Mouse (Mus musculus): ENCODE results near the gene Sbk1. TPM values are rescaled to one million over a fixed set of nuclear protein-coding genes. Genes with fewer than 3 reads are reported as not detected.

Sbk1 gene
- polyA plus RNA-seq (2014; fragmentation: Nextera tagmentation; extraction: Ambion mirVana), result 391 and 401 TPM in 2 replicates

- DNase-seq (peak; percentile 97), ATAC-seq (ENCODE audit: low FRiP score, low TSS enrichment) (peak; percentile 90)
- Histone ChIP-seq H3K9me3 (ENCODE audit: control insufficient read depth, low read length) (no peaks in the 10 kb centered on the region), H3K27ac (replicated peaks; ENCODE audit: low read depth, low read length) (peak within 1 kb of the TSS; percentile 98), H3K9ac (replicated peaks; ENCODE audit: low read length) (peak within 1 kb of the TSS; percentile 100), H3K4me1 (ENCODE audit: control insufficient read depth, insufficient read depth, low read length) (peaks cover 29% of the 10 kb centered on the region), H3K4me3 (replicated peaks; ENCODE audit: low read depth, low read length) (peak within 1 kb of the TSS; percentile 100), H3K36me3 (ENCODE audit: control insufficient read depth, insufficient read depth, low read length) (peaks cover 28% of the 10 kb centered on the region), H3K4me2 (ENCODE audit: low read length) (peak within 1 kb of the TSS; percentile 87), H3K27me3 (ENCODE audit: control insufficient read depth, insufficient read depth, low read length) (no peaks in the 10 kb centered on the region)
- WGBS, result under 1% methylated on average over 85 of the region's 85 CpGs
These were observed at the start of gene Sbk1 for GRCm38 (mm10) chr7:126271712-126272683. Gene Sbk1 (plus strand): TSS chr7:126272619.

- WGBS, result 66% methylated on average over 3 of the region's 3 CpGs
- ATAC-seq (ENCODE audit: low FRiP score, low TSS enrichment), result no peak
These were observed 49.7 kb upstream of the Sbk1 start for GRCm38 (mm10) chr7:126222753-126223152.

GRCm38 (mm10) chr7:126226136-126226535 is 46.3 kb upstream of the Sbk1 start:
- no peaks in the 10 kb centered on the region for H3K36me3 ChIP-seq (ENCODE audit: control insufficient read depth, insufficient read depth, low read length)
- H3K4me1 ChIP-seq (ENCODE audit: control insufficient read depth, insufficient read depth, low read length), result no peaks in the 10 kb centered on the region
- H3K27me3 ChIP-seq (ENCODE audit: control insufficient read depth, insufficient read depth, low read length), result no peaks in the 10 kb centered on the region
- no peak overlapping the region for H3K4me3 ChIP-seq (replicated peaks; ENCODE audit: low read depth, low read length)
- ATAC-seq (ENCODE audit: low FRiP score, low TSS enrichment), result no peak
- H3K9ac ChIP-seq (replicated peaks; ENCODE audit: low read length), result no peak overlapping the region
- no peaks in the 10 kb centered on the region for H3K9me3 ChIP-seq (ENCODE audit: control insufficient read depth, low read length)
- H3K4me2 ChIP-seq (ENCODE audit: low read length), result no peak overlapping the region
- DNase-seq, result no peak
- WGBS, result 30% methylated on average over 5 of the region's 5 CpGs
- H3K27ac ChIP-seq (replicated peaks; ENCODE audit: low read depth, low read length), result no peak overlapping the region

More at GRCm38 (mm10) chr7:126222753-126223152, 49.7 kb upstream of the Sbk1 start:
- H3K9ac ChIP-seq (replicated peaks; ENCODE audit: low read length), result no peak overlapping the region
- no peak overlapping the region for H3K4me2 ChIP-seq (ENCODE audit: low read length)
- no peak overlapping the region for H3K4me3 ChIP-seq (replicated peaks; ENCODE audit: low read depth, low read length)
- no peaks in the 10 kb centered on the region for H3K27me3 ChIP-seq (ENCODE audit: control insufficient read depth, insufficient read depth, low read length)
- H3K9me3 ChIP-seq (ENCODE audit: control insufficient read depth, low read length), result no peaks in the 10 kb centered on the region
- no peak for DNase-seq
- no peaks in the 10 kb centered on the region for H3K36me3 ChIP-seq (ENCODE audit: control insufficient read depth, insufficient read depth, low read length)
- H3K4me1 ChIP-seq (ENCODE audit: control insufficient read depth, insufficient read depth, low read length), result no peaks in the 10 kb centered on the region
- H3K27ac ChIP-seq (replicated peaks; ENCODE audit: low read depth, low read length), result no peak overlapping the region

DNA sequence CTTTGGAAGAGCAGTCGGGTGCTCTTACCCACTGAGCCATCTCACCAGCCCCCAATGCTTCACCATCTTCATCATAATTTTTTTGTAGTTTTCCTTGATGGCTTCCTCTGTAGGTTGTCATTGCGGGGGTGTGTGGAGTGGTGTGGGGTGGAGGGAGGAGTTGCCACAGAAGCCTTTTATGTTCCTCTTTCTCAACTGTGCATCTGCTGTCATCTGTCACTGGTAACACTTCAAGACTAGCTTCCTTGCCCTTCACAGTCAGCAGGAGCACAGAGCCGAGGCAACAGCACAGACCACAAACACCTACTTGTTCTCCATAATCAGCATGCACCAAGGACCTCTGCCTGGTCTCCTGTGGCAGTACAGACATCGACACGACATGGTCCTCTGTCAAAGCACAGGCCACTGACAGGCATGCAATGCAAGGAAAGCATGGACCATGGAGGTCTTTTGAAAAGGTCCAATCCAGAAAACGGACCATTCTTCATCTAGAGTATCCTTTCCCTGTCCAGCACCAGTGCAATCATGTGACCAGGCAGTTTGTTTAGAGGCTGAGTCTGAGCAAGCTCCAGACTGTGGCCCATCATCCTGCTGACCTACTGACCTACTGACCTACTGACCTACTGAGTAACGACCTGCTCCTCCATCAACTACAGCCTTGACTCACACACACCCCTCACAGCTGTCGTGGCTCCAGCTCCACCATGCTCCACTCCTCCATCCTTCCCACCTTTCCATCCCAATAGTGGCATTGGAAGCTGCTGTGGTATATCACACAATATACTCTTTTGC is 41.9 kb upstream of the Sbk1 start:
- DNase-seq, result no peak
- WGBS, result 88% methylated on average over 8 of the region's 8 CpGs
- no peak for ATAC-seq (ENCODE audit: low FRiP score, low TSS enrichment)

GRCm38 (mm10) chr7:126232345-126233071 is 39.9 kb upstream of the Sbk1 start:
- no peak overlapping the region for H3K27ac ChIP-seq (replicated peaks; ENCODE audit: low read depth, low read length)
- no peak overlapping the region for H3K4me2 ChIP-seq (ENCODE audit: low read length)
- 87% methylated on average over 7 of the region's 8 CpGs for WGBS
- no peak overlapping the region for H3K4me3 ChIP-seq (replicated peaks; ENCODE audit: low read depth, low read length)
- no peaks in the 10 kb centered on the region for H3K9me3 ChIP-seq (ENCODE audit: control insufficient read depth, low read length)
- no peaks in the 10 kb centered on the region for H3K36me3 ChIP-seq (ENCODE audit: control insufficient read depth, insufficient read depth, low read length)
- ATAC-seq (ENCODE audit: low FRiP score, low TSS enrichment), result no peak
- no peak for DNase-seq
- H3K4me1 ChIP-seq (ENCODE audit: control insufficient read depth, insufficient read depth, low read length), result no peaks in the 10 kb centered on the region
- no peak overlapping the region for H3K9ac ChIP-seq (replicated peaks; ENCODE audit: low read length)
- H3K27me3 ChIP-seq (ENCODE audit: control insufficient read depth, insufficient read depth, low read length), result no peaks in the 10 kb centered on the region

More for the DNA sequence above, 41.9 kb upstream of the Sbk1 start:
- Histone ChIP-seq H3K27me3 (ENCODE audit: control insufficient read depth, insufficient read depth, low read length) (no peaks in the 10 kb centered on the region), H3K4me3 (replicated peaks; ENCODE audit: low read depth, low read length) (no peak overlapping the region), H3K9ac (replicated peaks; ENCODE audit: low read length) (no peak overlapping the region), H3K4me1 (ENCODE audit: control insufficient read depth, insufficient read depth, low read length) (no peaks in the 10 kb centered on the region), H3K36me3 (ENCODE audit: control insufficient read depth, insufficient read depth, low read length) (no peaks in the 10 kb centered on the region), H3K27ac (replicated peaks; ENCODE audit: low read depth, low read length) (no peak overlapping the region), H3K4me2 (ENCODE audit: low read length) (no peak overlapping the region), H3K9me3 (ENCODE audit: control insufficient read depth, low read length) (no peaks in the 10 kb centered on the region)

DNA sequence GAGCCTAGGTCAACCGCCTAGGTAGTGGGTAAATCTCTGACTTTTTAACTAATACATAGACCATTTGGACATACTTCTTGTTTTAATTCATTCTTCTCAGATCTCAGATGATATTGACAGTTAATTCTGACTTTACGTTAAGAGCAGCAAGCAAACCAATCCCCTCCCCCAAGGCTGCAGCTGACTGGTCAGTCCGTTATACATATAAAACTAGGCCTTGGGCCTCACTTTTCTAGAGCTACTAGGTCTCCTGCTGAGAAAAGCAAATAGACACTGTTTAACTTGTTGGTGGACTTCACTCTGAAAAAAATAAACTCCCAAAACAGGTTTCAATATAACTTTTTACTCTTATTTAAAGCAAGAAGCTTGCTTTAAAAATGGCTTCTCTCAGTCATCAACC is 37.8 kb upstream of the Sbk1 start:
- DNase-seq (no peak), ATAC-seq (ENCODE audit: low FRiP score, low TSS enrichment) (no peak)
- Histone ChIP-seq H3K36me3 (ENCODE audit: control insufficient read depth, insufficient read depth, low read length) (no peaks in the 10 kb centered on the region), H3K27ac (replicated peaks; ENCODE audit: low read depth, low read length) (no peak overlapping the region), H3K27me3 (ENCODE audit: control insufficient read depth, insufficient read depth, low read length) (no peaks in the 10 kb centered on the region), H3K4me3 (replicated peaks; ENCODE audit: low read depth, low read length) (no peak overlapping the region), H3K9me3 (ENCODE audit: control insufficient read depth, low read length) (no peaks in the 10 kb centered on the region), H3K9ac (replicated peaks; ENCODE audit: low read length) (no peak overlapping the region), H3K4me1 (ENCODE audit: control insufficient read depth, insufficient read depth, low read length) (no peaks in the 10 kb centered on the region), H3K4me2 (ENCODE audit: low read length) (no peak overlapping the region)
- WGBS, result 83% methylated on average over 3 of the region's 3 CpGs

- no peak overlapping the region for H3K4me2 ChIP-seq (ENCODE audit: low read length)
These were observed 36.2 kb upstream of the Sbk1 start for GRCm38 (mm10) chr7:126236083-126236793.

DNA sequence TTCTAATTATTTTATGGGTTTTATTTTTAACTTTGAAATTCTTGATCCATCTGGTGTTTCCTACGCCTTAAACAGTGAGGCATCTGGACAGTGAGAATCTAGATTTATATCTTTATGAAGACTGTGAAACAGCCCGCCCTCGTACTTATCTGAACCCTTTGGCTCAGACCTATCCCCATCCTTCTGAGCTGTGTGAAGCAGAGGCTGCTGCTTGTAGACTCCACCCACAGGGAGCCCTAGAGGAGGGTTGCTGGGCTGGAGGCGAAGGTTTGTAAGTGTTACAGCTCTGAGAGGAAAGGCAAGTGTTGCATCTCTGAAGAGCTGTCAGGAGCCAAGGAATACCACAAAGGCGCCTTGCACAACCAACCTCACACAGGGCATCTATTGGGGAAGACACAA is 35.6 kb upstream of the Sbk1 start:
- Histone ChIP-seq H3K4me3 (replicated peaks; ENCODE audit: low read depth, low read length) (no peak overlapping the region), H3K4me1 (ENCODE audit: control insufficient read depth, insufficient read depth, low read length) (no peaks in the 10 kb centered on the region), H3K36me3 (ENCODE audit: control insufficient read depth, insufficient read depth, low read length) (no peaks in the 10 kb centered on the region), H3K9me3 (ENCODE audit: control insufficient read depth, low read length) (no peaks in the 10 kb centered on the region), H3K27ac (replicated peaks; ENCODE audit: low read depth, low read length) (no peak overlapping the region), H3K9ac (replicated peaks; ENCODE audit: low read length) (no peak overlapping the region), H3K27me3 (ENCODE audit: control insufficient read depth, insufficient read depth, low read length) (no peaks in the 10 kb centered on the region), H3K4me2 (ENCODE audit: low read length) (no peak overlapping the region)
- ATAC-seq (ENCODE audit: low FRiP score, low TSS enrichment) (no peak), DNase-seq (no peak)
- 80% methylated on average over 5 of the region's 5 CpGs for WGBS

More at GRCm38 (mm10) chr7:126236083-126236793, 36.2 kb upstream of the Sbk1 start:
- no peaks in the 10 kb centered on the region for H3K9me3 ChIP-seq (ENCODE audit: control insufficient read depth, low read length)
- H3K36me3 ChIP-seq (ENCODE audit: control insufficient read depth, insufficient read depth, low read length), result no peaks in the 10 kb centered on the region
- no peaks in the 10 kb centered on the region for H3K27me3 ChIP-seq (ENCODE audit: control insufficient read depth, insufficient read depth, low read length)
- H3K4me1 ChIP-seq (ENCODE audit: control insufficient read depth, insufficient read depth, low read length), result no peaks in the 10 kb centered on the region
- H3K27ac ChIP-seq (replicated peaks; ENCODE audit: low read depth, low read length), result no peak overlapping the region
- WGBS, result 78% methylated on average over 11 of the region's 11 CpGs
- DNase-seq (peak; percentile 7), ATAC-seq (ENCODE audit: low FRiP score, low TSS enrichment) (no peak)
- H3K4me3 ChIP-seq (replicated peaks; ENCODE audit: low read depth, low read length), result no peak overlapping the region
- H3K9ac ChIP-seq (replicated peaks; ENCODE audit: low read length), result no peak overlapping the region

Data from midbrain, embryonic 14.5 days (tissue).